Mouse (Mus musculus): ENCODE measurements around the gene Cdc42bpb. TPM values are rescaled to one million over a fixed set of nuclear protein-coding genes. Genes with fewer than 3 reads are reported as not detected.

Gene Cdc42bpb
- polyA plus RNA-seq, 1 experiment from 2014 or later, result 47.5 TPM

DNA sequence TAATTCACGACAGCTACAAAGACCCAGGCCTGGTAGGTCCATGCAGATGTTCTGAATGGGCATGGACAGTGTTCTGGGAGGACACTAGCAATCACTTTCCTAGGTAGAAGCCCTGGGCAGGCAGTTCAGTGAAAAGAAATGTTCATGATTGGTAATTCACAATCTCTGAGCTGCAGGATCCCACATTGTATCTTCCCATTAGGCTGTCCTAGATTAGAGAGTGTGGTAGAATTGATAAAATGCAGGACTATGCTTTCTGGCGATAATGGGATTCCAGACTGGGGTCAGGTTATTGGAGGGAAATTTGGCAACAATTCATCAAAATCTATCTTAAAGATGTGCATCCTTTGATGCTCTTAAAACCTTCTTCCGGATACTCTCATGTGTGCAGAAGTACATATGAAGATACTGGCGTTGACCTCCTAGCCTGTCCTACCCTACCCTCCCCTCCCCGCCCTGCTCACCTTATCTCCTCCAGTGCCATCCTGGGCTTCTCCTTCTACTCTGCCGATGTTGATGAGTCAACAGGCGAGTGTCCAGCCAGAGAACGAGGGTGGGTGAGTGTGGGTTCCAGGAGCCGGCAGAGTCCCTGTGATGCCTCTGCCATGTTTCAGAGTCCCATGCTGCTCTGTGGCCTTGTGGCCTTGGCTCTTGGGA, 130.6 kb downstream of the Cdc42bpb start:
- H3K36me3 ChIP-seq (ENCODE audit: insufficient read depth), result peaks cover 47% of the 10 kb centered on the region; the same call in 1 of the 2 replicates
- H3K27ac ChIP-seq (ENCODE audit: low read depth), result no peak overlapping the region
- no peak for TF ChIP-seq CTCF (IDR thresholded peaks at IDR 0.05; ENCODE audit: low read depth)
- H3K4me1 ChIP-seq (ENCODE audit: insufficient read depth), result no peaks in the 10 kb centered on the region
- 85% methylated on average over 9 of the region's 9 CpGs for WGBS
- H3K4me3 ChIP-seq (ENCODE audit: low read depth, low read length), result no peak overlapping the region
- H3K27me3 ChIP-seq (ENCODE audit: insufficient read depth, low read length), result no peaks in the 10 kb centered on the region
- H3K9me3 ChIP-seq (ENCODE audit: low read depth, low read length), result no peaks in the 10 kb centered on the region
- DNase-seq (no peak), ATAC-seq (ENCODE audit: insufficient read depth) (no peak)
- H3K9ac ChIP-seq, result no peak overlapping the region
- no peak overlapping the region for H3K4me2 ChIP-seq

GRCm38 (mm10) chr12:111245070-111245469, 132.4 kb downstream of the Cdc42bpb start:
- Histone ChIP-seq H3K4me2 (no peak overlapping the region), H3K36me3 (ENCODE audit: insufficient read depth) (peaks cover 45% of the 10 kb centered on the region), H3K27me3 (ENCODE audit: insufficient read depth, low read length) (no peaks in the 10 kb centered on the region), H3K9ac (no peak overlapping the region), H3K27ac (ENCODE audit: low read depth) (no peak overlapping the region), H3K4me3 (ENCODE audit: low read depth, low read length) (no peak overlapping the region), H3K4me1 (ENCODE audit: insufficient read depth) (no peaks in the 10 kb centered on the region), H3K9me3 (ENCODE audit: low read depth, low read length) (no peaks in the 10 kb centered on the region)
- no peak for TF ChIP-seq CTCF (IDR thresholded peaks at IDR 0.05; ENCODE audit: low read depth)
- 82% methylated on average over 6 of the region's 6 CpGs for WGBS
- DNase-seq, result no peak
- no peak for ATAC-seq (ENCODE audit: insufficient read depth)

DNA sequence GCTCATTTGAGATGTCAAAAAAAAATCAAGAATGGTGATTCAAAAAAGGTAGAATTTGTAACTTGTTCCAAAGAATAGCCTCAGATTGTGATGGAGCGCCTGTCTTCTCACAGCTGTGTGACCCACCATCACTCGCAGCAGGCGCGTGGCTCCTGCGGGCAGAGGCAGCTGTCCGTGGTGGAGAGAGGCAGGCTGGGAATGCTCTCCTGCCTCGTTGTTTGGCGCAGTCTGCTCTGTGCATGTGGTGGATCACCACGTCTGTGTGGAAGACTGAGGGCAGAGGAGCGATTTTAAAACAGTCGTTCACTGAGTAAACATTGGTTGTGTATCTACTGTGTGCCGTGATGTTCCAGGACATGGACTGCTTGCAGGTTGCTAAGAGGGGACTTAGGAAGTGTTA, 133.8 kb downstream of the Cdc42bpb start:
- DNase-seq (no peak), ATAC-seq (ENCODE audit: insufficient read depth) (no peak)
- H3K4me1 ChIP-seq (ENCODE audit: insufficient read depth), result no peaks in the 10 kb centered on the region
- H3K27ac ChIP-seq (ENCODE audit: low read depth), result no peak overlapping the region
- no peaks in the 10 kb centered on the region for H3K27me3 ChIP-seq (ENCODE audit: insufficient read depth, low read length)
- peaks cover 53% of the 10 kb centered on the region for H3K36me3 ChIP-seq (ENCODE audit: insufficient read depth)
- H3K9ac ChIP-seq, result no peak overlapping the region
- no peaks in the 10 kb centered on the region for H3K9me3 ChIP-seq (ENCODE audit: low read depth, low read length)
- no peak overlapping the region for H3K4me2 ChIP-seq
- no peak overlapping the region for H3K4me3 ChIP-seq (ENCODE audit: low read depth, low read length)
- TF ChIP-seq CTCF (IDR thresholded peaks at IDR 0.05; ENCODE audit: low read depth), result no peak
- WGBS, result 84% methylated on average over 12 of the region's 12 CpGs

Other genes with a start within 250 kb of the Cdc42bpb start
- 10.7 and 11.7 TPM in 2 replicates for gene Traf3, start 211.3 kb downstream of the Cdc42bpb start, polyA plus RNA-seq (2014; fragmentation: Nextera tagmentation; extraction: Ambion mirVana)
- gene 4930595D18Rik, start 193.2 kb downstream of the Cdc42bpb start, polyA plus RNA-seq (2014; fragmentation: Nextera tagmentation; extraction: Ambion mirVana), result not detected in 2 replicates
- gene Amn, start 106.6 kb downstream of the Cdc42bpb start, polyA plus RNA-seq (2014; fragmentation: Nextera tagmentation; extraction: Ambion mirVana), result 0.19 and 0.36 TPM in 2 replicates
- 0.50 and 0.68 TPM in 2 replicates for gene Lbhd2, start 29.1 kb upstream of the Cdc42bpb start, polyA plus RNA-seq (2014; fragmentation: Nextera tagmentation; extraction: Ambion mirVana)
- gene Exoc3l4, start 39.3 kb upstream of the Cdc42bpb start, polyA plus RNA-seq (2014; fragmentation: Nextera tagmentation; extraction: Ambion mirVana), result 10.3 and 10.7 TPM in 2 replicates
- 2.0 and 3.4 TPM in 2 replicates for gene Tnfaip2, start 64.8 kb upstream of the Cdc42bpb start, polyA plus RNA-seq (2014; fragmentation: Nextera tagmentation; extraction: Ambion mirVana)
- gene Gm266, start 108.1 kb upstream of the Cdc42bpb start, polyA plus RNA-seq (2014; fragmentation: Nextera tagmentation; extraction: Ambion mirVana), result 8.1 and 10.8 TPM in 2 replicates
- 479 and 486 TPM in 2 replicates for gene Eif5, start 160.3 kb upstream of the Cdc42bpb start, polyA plus RNA-seq (2014; fragmentation: Nextera tagmentation; extraction: Ambion mirVana)
- gene Mark3, start 196.8 kb upstream of the Cdc42bpb start, polyA plus RNA-seq (2014; fragmentation: Nextera tagmentation; extraction: Ambion mirVana), result 57.3 and 62.0 TPM in 2 replicates